Mouse (Mus musculus) embryonic facial prominence, embryonic 11.5 days (tissue): ENCODE measurements around the gene AI467606. TPM values are rescaled to one million over a fixed set of nuclear protein-coding genes. Genes with fewer than 3 reads are reported as not detected.

ENCODE experiments used
- ATAC-seq: fragments of 200-750 bp; cut with Nextera tagmentation; replicated peaks from 2 replicates; pipeline ENCODE4 v1.8.0; 2017; ENCODE audit warnings: low read depth; ENCODE audit not compliant: insufficient number of reproducible peaks, low FRiP score, low TSS enrichment
- DNase-seq: peaks from one replicate; pipeline ENCODE4 v3.0.0-alpha.2; 2015; ENCODE audit warnings: low spot score
- H3K27ac ChIP-seq: fragments of 300-500 bp; sonication (generic); replicated peaks from 2 replicates; pipeline ENCODE4 v1.5.1; 2014; ENCODE audit warnings: mild to moderate bottlenecking, low read depth, low read length, control low read depth
- H3K27me3 ChIP-seq: fragments of 300-500 bp; sonication (generic); 2 replicates; pipeline ENCODE4 v1.6.1; 2014; ENCODE audit warnings: mild to moderate bottlenecking, low read length, moderate library complexity, mixed read lengths; ENCODE audit not compliant: control insufficient read depth, insufficient read depth
- H3K36me3 ChIP-seq: fragments of 300-500 bp; sonication (generic); replicated peaks from 2 replicates; pipeline ENCODE4 v1.6.1; 2014; ENCODE audit warnings: low read depth, mild to moderate bottlenecking, low read length, moderate library complexity, mixed read lengths; ENCODE audit not compliant: control insufficient read depth, insufficient read depth
- H3K4me1 ChIP-seq: fragments of 300-500 bp; sonication (generic); 2 replicates; pipeline ENCODE4 v1.6.1; 2014; ENCODE audit warnings: low read length, mixed read lengths; ENCODE audit not compliant: control insufficient read depth, insufficient read depth
- H3K4me2 ChIP-seq: fragments of 300-500 bp; sonication (generic); 2 replicates; pipeline ENCODE4 v1.6.1; 2014; ENCODE audit warnings: low read depth, mild to moderate bottlenecking, control low read depth, low read length, moderate library complexity
- H3K4me3 ChIP-seq: fragments of 300-500 bp; sonication (generic); 2 replicates; pipeline ENCODE4 v1.5.1; 2014; ENCODE audit warnings: low read depth, low read length, control low read depth
- H3K9ac ChIP-seq: fragments of 300-500 bp; sonication (generic); replicated peaks from 2 replicates; pipeline ENCODE4 v1.6.1; 2014; ENCODE audit warnings: mild to moderate bottlenecking, control low read depth, low read length
- H3K9me3 ChIP-seq: fragments of 300-500 bp; sonication (generic); replicated peaks from 2 replicates; pipeline ENCODE4 v1.6.1; 2016; ENCODE audit warnings: mild to moderate bottlenecking, low read length, inconsistent platforms, mixed read lengths; ENCODE audit not compliant: control insufficient read depth
- WGBS: fragments of 180-500 bp; shearing (Covaris S2); extraction: QIAGEN DNeasy Blood & Tissue Kit; methylation state at CpG from one replicate; pipeline ENCODE4 v1.1.7; 2014; 5-methylcytosine and 5-hydroxymethylcytosine counted together
- polyA plus RNA-seq: library from polyadenylated mRNA; unstranded; fragments of >200 nt; fragmentation: Nextera tagmentation; extraction: Ambion mirVana; gene quantifications from 2 replicates; pipeline ENCODE4 v1.2.1, GENCODE M21; 2014

Gene AI467606
- polyA plus RNA-seq, 1 experiment from 2014 or later: 1.0 TPM

DNA sequence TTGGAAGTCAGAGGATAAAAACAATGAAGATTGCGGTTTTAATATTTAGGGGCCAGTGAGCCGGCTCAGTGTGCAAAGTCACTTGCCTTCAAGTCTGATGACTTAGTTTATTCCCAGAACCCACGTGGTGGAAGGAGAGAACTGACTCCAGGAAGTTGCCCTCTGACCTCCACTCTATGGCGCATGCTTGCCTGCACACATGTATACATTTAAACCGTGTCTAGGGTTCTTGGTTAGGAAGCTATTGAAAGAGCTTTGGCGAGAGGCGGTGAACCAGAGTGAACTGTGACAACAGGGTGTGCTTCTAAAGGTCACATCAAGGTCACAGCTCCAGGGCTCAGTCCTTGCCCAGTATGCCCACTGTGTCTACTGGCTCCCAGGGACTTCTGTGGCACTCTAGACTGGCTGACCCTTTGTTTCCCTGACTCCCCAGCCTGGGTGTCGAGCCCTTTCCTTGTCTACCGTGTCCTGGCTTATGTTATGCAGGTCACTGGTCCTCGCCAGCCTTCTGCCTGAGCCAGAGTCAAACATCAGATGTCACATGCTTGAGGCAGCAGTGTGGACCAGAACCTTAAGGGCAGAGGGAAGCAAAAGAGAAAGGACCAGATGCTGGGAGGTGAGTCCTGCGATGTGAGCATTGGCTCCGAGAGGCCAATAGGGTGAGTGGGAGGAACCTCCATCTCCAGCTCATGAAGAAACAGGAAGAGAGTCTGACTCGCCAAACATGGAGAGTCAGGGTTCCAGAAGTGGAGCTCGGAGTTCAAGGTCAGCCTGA lies 27.7 kb downstream of the AI467606 start:
- peaks cover 8% of the 10 kb centered on the region; the same call in 1 of the 2 replicates for H3K27me3 ChIP-seq
- H3K4me2 ChIP-seq: no peak overlapping the region
- no peak overlapping the region for H3K4me3 ChIP-seq
- peaks cover 2% of the 10 kb centered on the region; the same call in 1 of the 2 replicates for H3K4me1 ChIP-seq
- no peak overlapping the region for H3K9ac ChIP-seq
- 47% methylated on average over 14 of the region's 14 CpGs for WGBS
- no peaks in the 10 kb centered on the region for H3K36me3 ChIP-seq
- DNase-seq (peak; percentile 50), ATAC-seq (no peak)
- H3K9me3 ChIP-seq: no peaks in the 10 kb centered on the region
- no peak overlapping the region for H3K27ac ChIP-seq

DNA sequence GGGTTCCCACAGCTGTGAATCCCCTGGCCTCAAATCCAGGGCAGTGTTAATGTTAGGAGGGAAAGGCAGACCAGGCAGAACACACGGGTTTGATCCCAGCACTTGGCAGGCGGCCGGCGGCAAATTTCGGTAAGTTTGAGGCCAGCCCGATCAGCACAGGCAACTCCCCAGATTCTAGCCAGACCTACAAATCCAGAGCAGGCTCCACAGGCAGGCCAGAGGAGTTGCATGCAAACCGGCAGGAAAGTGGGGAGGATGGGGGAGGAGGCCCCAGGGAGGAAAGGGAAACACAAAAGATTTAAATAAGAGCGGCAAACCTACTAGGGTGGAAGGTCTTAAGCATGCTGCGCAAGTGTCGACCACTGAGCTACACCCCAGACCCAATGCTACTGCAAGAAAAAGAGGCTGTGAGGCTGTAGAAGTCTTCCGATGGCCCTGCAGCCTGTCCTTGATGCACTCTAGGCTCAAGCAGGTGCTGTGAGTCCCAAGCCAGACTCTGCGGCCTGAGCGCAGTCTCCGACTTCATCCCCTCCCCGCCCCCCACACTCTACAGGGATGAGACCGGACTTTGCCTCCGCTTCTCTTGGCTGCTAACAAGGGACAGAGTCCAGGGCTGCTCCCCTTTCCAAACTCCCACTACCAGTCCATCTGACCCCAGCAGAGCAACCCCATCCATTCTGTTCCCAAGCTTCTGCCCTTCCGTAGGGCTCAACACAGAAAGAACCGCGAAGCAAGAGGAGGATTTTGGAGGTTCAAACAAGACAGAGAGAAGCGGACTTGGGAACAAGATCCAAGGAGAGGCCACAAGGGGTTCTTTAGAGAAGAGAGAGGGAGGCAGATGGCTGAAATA lies 30.1 kb downstream of the AI467606 start:
- H3K4me2 ChIP-seq: peak overlapping the region; percentile 13
- H3K9ac ChIP-seq: 0 out of 2 replicates have a peak overlapping the region, but pooled peaks have one; percentile 14
- H3K4me3 ChIP-seq: peak overlapping the region; percentile 9; the same call in 1 of the 2 replicates
- no peaks in the 10 kb centered on the region for H3K36me3 ChIP-seq
- no peaks in the 10 kb centered on the region for H3K9me3 ChIP-seq
- DNase-seq (peak; percentile 41), ATAC-seq (0 out of 2 replicates have a peak, but pooled peaks have one; percentile 37)
- no peak overlapping the region for H3K27ac ChIP-seq
- peaks cover 2% of the 10 kb centered on the region; the same call in 1 of the 2 replicates for H3K4me1 ChIP-seq
- WGBS: 9% methylated on average over 21 of the region's 21 CpGs
- H3K27me3 ChIP-seq: peaks cover 8% of the 10 kb centered on the region; the same call in 1 of the 2 replicates

DNA sequence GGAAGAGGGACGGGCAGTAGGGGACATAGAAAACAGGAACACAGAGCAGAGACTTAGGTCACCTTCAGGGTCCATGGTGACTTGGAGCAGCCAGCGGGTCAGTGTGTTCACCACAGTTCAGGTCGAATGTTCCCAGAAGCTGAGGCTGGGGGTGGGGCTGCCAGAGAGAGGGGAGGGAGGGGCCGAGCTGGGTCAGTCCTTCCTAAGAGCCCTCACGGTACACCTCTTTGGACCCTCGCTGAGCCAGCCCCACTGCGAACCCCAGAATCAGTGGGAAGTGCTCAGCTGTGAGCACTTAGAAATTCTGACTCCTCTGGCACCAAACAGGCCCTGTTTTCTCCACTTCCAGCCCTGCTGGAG lies 30.7 kb downstream of the AI467606 start, which contains the start of gene Qprt:
Qprt (minus strand) TSS at position 316 of the 360 bp plus-strand sequence.
- 5% methylated on average over 7 of the region's 7 CpGs for WGBS
- DNase-seq (no peak), ATAC-seq (no peak)
- Histone ChIP-seq H3K27me3 (peaks cover 8% of the 10 kb centered on the region; the same call in 1 of the 2 replicates), H3K9me3 (no peaks in the 10 kb centered on the region), H3K27ac (no peak within 1 kb of the TSS), H3K36me3 (no peaks in the 10 kb centered on the region), H3K9ac (0 out of 2 replicates have a peak within 1 kb of the TSS, but pooled peaks have one; percentile 14), H3K4me2 (peak within 1 kb of the TSS; percentile 13), H3K4me1 (peaks cover 2% of the 10 kb centered on the region; the same call in 1 of the 2 replicates), H3K4me3 (peak within 1 kb of the TSS; percentile 9; the same call in 1 of the 2 replicates)

DNA sequence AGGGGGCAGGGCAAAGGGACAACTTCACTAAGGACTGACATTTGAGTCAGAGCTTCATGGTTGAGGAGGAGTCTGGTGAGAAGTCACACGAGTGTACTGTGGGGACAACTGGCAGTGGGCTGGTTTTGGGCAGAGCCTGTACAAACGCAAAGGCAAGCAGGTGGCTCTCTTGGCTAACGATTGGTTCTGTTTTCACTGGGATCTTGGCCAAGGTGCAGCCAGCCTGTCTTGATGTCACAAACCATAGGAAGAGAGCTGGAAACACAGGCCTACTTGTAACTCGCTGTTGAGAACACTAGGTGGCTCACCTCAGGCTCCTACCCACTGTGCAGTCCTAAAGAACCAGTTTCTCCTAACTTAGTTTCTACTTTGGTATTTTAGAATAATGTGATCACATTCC lies 38.5 kb downstream of the AI467606 start:
- WGBS: 24% methylated on average over 4 of the region's 4 CpGs
- no peak for ATAC-seq

DNA sequence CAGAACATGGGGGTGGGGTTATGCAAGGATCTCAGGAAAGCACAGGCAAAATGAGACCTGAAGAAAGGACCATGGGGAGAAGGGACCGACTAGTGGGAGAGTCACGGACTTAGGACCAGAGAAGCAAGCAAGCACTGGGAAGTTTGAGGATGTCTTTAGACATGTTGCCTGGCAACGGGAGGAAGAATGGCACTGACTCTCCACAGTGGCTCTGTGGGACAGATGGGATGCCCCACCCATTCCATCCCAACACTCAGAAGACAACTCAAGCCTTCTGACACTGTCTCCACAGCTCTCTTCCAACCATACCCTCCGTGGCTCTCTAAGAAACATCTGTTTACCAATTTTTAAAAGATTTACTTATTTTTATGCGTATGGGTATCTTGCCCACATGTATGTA lies 42.0 kb downstream of the AI467606 start:
- no peak for ATAC-seq
- H3K27ac ChIP-seq: no peak overlapping the region
- H3K4me1 ChIP-seq: no peaks in the 10 kb centered on the region
- no peak for DNase-seq
- H3K4me3 ChIP-seq: no peak overlapping the region
- no peaks in the 10 kb centered on the region for H3K9me3 ChIP-seq
- H3K36me3 ChIP-seq: no peaks in the 10 kb centered on the region
- H3K9ac ChIP-seq: no peak overlapping the region
- H3K27me3 ChIP-seq: no peaks in the 10 kb centered on the region
- 64% methylated on average over 5 of the region's 5 CpGs for WGBS
- no peak overlapping the region for H3K4me2 ChIP-seq

More for the DNA sequence above, 38.5 kb downstream of the AI467606 start:
- no peaks in the 10 kb centered on the region for H3K27me3 ChIP-seq
- H3K4me2 ChIP-seq: no peak overlapping the region
- H3K4me3 ChIP-seq: no peak overlapping the region
- H3K9ac ChIP-seq: no peak overlapping the region
- no peak overlapping the region for H3K27ac ChIP-seq
- H3K36me3 ChIP-seq: no peaks in the 10 kb centered on the region
- no peaks in the 10 kb centered on the region for H3K4me1 ChIP-seq
- no peaks in the 10 kb centered on the region for H3K9me3 ChIP-seq
- peak; percentile 54 for DNase-seq

DNA sequence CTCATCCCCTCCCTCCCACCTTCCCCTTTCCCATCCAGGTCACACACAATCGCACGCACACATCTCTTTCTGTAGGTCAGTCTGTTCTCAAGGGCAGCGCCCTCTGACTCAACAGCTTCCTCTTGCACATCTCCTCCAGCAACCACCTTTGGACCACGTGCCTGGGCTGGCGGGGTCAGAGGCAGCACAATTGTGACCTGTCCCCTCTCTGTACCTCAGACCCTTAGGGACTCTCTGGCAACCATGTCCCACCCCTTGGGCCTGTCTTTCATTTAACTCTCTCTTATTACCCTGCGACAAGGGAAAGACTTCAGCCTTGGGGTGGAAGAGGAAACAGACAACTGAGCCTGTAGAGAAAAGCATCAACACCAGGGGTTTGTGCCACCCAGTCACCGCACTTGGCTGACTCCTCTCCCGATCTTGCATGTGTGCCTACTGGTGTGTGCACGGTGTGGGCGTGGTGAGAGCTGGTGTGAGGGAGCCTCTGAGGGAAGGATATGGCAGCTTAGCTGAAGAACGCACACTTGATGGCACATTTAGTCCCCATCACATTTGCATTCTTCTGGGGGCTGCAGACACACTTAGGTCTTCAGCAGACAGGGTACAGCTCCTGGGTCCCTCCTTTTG lies 43.8 kb downstream of the AI467606 start:
- DNase-seq: no peak
- 83% methylated on average over 11 of the region's 11 CpGs for WGBS
- no peak for ATAC-seq
- no peak overlapping the region for H3K9ac ChIP-seq
- no peak overlapping the region for H3K4me2 ChIP-seq
- no peak overlapping the region for H3K4me3 ChIP-seq
- no peaks in the 10 kb centered on the region for H3K9me3 ChIP-seq
- no peaks in the 10 kb centered on the region for H3K36me3 ChIP-seq
- no peaks in the 10 kb centered on the region for H3K4me1 ChIP-seq
- H3K27ac ChIP-seq: no peak overlapping the region
- no peaks in the 10 kb centered on the region for H3K27me3 ChIP-seq

DNA sequence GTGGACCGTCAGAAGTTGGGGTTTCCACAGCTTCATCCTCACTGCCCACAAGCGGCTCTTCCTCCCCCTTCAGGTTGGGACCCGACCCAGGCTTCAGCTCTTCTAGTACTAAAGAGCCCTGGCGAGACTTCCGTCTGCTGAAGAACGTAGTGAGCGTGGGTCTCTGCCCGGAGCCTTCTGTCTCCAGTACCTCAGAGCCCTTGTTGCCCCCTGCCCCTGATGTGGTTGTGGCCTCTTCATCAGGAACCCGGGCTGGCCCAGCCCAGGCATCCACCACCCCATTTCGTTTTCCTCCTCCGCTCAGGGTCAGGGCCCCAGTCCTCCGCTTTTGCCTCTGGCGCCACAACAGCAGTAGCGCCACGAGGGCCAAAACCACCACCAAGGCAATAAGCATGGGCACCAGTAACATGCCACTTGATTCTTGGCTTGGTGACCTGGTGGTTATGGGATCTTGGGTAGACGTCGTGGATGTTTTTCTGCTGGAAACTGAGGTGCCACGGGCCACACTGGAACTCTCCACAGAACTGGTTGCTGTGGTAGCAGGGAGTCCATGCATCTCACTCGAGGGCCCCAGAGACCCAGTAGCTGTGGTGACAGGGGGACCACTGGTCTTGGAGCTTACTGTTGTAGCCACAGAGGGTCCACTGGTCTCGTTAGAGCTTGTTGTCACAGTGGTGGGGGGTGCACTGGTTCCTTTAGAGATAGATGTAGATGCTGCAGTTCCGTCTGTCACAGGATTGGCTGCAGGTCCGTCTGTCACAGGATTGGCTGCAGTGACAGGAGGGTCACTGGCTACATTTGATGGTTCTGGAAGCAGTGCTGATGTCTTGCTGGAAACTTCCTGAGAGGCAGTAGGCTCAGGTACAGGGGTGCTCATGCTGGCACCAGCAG lies 45.3 kb downstream of the AI467606 start:
- no peaks in the 10 kb centered on the region for H3K4me1 ChIP-seq
- no peak overlapping the region for H3K27ac ChIP-seq
- H3K4me2 ChIP-seq: no peak overlapping the region
- H3K36me3 ChIP-seq: no peaks in the 10 kb centered on the region
- no peak overlapping the region for H3K9ac ChIP-seq
- ATAC-seq (no peak), DNase-seq (no peak)
- WGBS: 85% methylated on average over 22 of the region's 22 CpGs
- H3K27me3 ChIP-seq: no peaks in the 10 kb centered on the region
- no peaks in the 10 kb centered on the region for H3K9me3 ChIP-seq
- no peak overlapping the region for H3K4me3 ChIP-seq
